Mouse (Mus musculus): ENCODE results near the gene Abhd8.

Gene Abhd8

DNA sequence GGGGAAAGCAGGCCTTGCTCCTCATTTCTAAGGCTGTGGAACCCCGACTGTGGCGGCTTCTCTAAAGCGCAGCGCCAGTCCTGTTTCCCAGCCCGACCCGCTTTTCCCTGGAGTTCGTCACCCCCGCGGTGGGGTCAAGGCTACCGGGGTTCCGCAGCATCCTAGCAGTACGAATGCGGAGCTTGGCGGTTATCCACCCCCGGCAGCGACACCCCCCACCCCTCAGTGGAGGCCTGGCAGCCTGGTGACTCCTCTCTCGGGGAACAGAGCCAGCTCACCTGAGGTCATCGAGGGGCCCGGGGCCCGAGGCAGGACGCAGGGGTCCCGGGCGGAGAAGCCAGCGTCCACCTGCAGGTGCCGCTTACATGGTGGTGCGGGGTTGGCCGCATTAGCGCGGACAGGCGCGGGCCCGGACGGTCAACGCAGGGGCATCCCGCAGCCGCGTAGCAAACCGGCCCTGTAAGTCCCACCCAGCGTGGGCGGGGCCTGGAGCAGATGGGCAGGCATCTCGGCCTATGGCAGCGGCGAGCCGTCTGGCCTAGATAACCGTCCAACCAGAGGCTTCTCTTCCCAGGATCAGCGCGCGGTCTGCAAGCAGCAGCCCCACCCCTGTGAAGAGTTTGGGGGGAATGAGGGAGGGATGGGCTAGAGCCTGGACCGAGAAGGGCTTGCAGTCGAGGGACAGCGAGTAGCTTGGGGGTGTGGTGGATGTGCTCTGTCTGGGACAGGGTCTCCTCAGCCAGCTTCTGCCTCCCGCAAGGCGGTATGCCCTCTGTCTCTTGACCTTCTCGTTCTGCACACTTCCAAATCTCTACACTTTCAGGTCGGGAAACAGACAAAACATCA, at the start of gene Abhd8:
Gene Abhd8, minus strand, starts transcription at position 468 of the 846 bp plus-strand sequence.
- DNase-seq = peak; percentile 99

GRCm38 (mm10) chr8:71511644-71512043, 48.2 kb upstream of the Abhd8 start, which contains the start of gene Plvap:
Gene Plvap (minus strand): TSS chr8:71511752.
- DNase-seq = no peak

GRCm38 (mm10) chr8:71509316-71509715, 45.9 kb upstream of the Abhd8 start:
- no peak for DNase-seq

GRCm38 (mm10) chr8:71507589-71508104, 44.2 kb upstream of the Abhd8 start:
- peak; percentile 78 for DNase-seq

DNA sequence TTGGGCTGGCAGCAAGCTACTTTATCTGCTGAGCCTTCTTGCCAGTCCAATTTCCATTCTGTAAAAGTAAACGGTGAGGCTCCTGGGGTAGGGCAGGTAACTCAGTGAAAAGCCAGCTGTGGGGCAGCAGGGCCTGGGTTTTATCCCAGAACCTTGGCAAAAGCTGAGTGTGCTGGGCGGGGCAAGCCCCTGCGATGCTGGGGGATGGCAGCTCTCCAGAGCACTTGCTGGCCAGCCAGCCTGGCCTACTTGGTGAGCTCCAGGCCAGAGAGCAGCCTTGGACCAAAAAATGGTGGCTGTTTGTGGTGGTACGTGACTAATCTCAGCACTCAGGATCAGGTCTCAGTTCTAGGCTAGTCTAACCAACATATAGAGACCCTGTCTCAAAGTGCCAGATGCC, 42.5 kb upstream of the Abhd8 start:
- peak; percentile 67 for DNase-seq

DNA sequence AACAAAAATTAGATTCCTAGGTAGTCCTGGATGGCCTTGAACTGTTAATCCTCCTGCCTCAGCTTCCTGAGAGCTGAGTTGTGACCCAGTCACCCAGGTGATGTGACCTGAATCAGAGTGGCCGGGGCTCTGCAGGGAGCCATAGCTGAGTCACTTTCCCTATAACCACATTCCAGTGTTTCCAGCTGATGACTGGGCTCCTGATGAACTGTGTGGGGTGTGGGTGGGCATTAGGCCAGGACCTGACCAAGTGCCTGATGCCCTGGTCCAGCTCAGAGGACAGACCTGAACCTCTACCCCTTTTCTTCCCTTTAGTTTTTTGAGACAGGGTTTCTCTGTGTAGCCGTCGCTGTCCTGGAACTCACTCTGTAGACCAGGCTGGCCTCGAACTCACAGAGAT, 41.9 kb upstream of the Abhd8 start:
- DNase-seq = no peak

- DNase-seq = no peak
Observed at GRCm38 (mm10) chr8:71504349-71504748, 40.9 kb upstream of the Abhd8 start.

DNA sequence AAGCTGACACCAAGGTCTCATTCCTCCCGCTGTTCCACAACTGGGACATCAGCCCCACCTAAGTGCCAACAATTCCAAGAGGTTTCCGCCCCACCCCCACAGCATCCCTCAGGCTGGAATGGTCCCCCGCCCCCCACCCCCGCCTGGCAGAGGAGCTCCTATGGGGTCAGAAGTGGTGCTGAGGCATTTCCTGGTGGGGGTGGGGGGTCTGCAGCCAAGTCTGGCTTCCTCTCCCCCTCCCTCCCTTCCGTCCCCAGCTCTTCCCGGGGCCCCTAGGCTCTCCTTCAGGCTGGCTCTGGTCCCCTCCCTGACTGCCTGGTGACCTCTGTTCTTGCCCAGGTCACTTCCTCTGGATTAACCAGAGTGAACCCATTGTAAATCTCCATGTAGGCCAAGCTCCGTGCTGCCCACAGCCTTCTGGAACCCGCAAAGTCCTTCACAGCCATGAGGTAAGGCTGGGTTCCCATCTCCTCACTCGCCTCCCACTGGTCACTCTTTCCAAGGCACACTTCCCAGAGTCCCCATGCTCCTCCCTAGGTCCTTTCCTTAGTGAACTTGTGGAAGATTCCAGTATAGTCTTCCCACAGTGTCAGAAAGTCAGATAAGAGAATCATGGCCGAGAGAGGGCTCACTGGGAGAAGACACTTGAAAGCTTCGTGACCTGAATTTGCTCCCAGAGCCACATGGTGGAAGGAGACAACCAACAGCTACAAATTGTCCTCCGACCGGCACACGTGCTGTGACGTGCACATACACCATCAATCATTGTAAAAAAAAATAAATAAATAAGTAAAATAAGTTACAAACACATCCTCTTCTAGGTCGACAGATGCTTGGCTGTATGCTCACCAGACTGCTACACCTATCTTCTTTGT, 35.6 kb upstream of the Abhd8 start:
- DNase-seq = no peak

DNA sequence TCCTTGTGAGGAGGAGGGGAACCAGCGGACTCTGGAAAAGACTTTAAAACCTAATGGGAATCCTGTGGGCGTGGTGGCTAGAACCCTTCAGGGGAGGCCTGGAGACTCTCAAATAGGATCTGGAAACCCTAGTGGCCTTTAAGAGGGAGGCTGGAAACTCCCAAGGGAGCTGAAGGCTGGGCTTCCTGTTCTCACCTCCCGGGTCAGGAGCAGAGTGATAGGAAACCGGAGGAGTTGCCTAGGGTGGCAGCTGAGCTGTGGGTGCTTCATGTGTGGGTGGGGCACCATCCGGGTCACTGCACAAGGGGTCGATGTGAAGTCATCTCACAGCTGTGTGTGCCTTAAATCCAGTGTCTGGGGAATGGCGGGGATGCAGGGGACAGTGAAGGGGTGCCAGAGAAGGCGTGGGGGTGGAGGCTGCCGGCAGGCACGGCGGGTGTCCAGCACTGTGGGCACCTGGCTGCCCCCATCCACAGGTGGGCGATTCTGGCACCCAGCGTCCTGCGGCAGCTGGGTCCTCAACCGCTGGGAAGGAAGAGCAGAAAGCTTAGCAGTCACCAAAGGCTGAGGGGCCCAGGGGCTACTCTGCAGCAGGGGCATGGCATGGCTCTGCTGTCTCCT, 34.5 kb upstream of the Abhd8 start:
- DNase-seq = no peak

- no peak for DNase-seq
Observed at GRCm38 (mm10) chr8:71497077-71497645, 33.7 kb upstream of the Abhd8 start.

DNA sequence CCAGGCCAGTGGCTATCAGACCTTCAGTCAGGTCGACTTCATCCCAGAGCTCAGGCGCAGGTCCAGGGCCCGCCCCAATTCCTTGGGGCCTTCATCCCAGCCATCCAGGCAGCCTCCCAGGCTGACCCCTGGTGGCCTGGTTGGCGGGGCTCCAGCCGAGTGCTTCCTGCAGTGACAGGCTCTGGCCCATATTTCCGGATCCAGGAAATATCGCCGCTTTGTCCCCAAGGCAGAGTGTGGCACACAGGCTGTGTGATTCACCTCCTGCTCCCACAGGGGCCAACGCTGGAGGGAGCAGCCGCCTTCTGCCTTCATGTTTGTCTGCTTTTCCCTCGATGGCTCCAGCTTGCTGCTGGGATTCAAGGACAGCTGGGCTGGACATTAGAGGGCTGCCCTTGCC, 33.0 kb upstream of the Abhd8 start:
- DNase-seq = peak; percentile 73

DNA sequence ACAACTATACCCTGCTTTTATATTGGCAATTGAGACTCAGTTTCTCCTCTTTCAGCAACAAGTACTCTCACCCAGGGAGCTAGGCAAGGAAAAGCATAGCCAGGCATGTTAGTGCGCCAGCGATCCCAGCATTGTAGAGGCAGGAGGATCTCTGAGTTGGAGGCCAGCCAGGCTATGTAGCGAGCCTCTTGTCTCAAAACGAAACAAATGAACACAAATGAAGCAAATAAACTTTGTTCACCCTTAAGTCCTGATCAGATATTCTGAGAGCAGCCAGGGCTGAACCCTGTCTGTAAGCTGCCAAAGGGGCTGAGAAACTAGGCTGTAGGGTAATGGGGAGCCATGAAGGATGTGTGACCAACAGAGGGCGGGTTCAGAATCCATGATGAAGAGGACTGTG, 32.4 kb upstream of the Abhd8 start:
- peak; percentile 35 for DNase-seq

DNA sequence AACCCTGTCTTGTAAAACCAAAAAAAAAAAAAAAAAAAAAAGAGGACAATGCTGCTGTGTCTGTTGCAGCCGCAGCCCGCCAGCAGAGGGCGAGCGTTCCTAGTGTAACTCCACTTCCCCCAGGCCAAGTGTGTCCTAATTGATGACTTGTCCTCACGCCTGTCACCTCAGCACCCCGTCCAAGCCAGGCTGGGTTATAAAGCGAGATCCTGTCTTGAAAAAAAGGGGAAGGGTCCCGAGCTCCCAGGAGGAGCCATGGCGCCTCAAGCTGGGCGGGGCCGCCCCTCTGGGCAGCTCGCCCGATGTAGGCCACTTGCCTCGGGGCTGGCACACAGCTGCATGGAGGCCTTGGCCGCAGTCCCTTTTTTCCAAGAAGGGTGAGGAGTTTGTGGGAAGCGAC, 31.6 kb upstream of the Abhd8 start:
- peak; percentile 85 for DNase-seq

- DNase-seq = peak; percentile 86
Observed at GRCm38 (mm10) chr8:71488454-71488853, 25.0 kb upstream of the Abhd8 start.

DNA sequence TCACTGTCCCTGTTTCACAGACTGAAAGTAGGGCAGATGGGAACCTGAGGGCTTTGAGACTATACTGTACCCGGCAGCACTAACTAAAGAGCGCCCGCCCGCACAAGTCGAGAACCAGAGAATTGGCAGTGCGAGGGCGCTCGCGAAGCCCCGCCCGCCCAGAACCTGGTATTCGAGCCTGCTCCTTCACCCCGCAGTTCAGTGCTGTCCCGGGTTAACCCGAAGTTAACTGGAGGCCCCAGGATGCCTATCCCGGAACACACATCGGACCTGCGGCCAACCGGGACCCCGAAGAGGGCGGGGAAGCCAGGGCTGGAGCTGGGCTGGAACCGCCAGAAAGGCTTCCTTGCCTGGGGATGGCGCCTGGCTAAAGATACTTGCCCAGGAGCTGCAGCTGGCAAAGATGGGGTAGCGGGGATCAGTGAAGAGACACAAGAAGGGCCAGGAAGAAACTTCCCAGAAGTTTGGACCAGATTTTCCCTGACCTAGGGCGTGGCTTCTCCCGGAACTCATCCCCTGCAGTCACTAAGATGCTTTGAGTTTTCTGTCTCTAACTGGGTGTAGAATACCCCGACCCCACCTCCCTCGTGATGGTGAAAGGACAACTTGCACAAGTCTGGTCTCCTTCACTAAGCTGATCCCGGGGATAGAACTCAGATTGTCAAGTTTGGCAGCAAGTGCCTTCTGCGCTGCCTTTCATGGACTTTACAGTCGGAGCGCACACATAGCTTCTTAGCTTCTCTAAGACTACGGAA, 24.4 kb upstream of the Abhd8 start, which contains the start of gene Gtpbp3:
Gene Gtpbp3, plus strand, starts transcription at position 413 of the 755 bp plus-strand sequence.
- peak; percentile 71 for DNase-seq

- DNase-seq = no peak
Observed at GRCm38 (mm10) chr8:71486136-71486529, 22.7 kb upstream of the Abhd8 start.

DNA sequence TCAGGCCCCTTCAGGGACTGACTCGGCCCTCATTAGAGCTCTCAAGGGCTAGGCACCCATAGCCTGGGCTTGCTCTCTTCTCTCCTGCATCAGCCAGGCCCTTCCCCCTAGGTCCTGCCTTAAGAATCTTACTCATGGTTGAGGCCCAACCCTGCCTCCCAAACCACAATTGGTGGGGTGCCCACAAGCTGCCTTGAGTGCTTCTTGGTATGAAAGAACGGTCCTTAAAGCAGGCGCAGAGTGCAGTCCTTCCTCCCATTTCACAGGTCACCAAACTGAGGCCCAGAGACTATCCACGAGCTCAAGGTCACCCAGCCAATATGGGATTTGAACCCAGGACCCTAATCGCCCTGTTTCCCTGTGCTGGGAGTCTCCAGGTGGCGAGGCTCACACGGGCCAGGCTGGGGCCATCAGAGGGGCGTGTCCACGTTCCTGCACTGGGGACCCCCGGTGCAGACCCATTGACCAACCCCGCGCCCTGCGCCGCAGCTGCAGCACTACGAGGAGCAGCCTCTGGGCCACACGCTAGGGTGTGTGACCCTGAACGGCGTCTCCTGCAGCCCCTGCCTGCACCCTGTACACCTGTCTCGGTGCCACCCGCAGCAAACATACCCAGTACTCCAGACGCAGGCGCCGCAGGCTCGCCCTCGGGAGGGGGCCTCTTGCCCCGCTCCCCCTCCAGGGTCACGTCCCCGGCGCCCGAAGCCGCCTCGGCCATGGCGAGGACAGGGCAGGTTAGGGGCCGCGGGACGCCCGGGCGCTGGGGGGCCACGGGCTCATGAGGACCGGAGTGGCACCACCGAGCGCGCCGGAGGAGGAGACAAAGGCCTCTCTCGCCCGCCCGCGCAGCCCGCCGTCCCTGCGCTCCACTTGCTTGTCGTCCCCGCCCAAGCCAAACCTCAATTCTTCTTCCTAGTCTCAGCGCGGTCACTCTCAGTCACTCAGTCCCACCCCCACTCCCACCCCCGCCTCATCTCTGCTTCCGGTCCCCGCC, 22.0 kb upstream of the Abhd8 start, which contains the start of gene Ano8:
Gene Ano8, minus strand, starts transcription at position 822 of the 994 bp plus-strand sequence.
- peak; percentile 84 for DNase-seq

DNA sequence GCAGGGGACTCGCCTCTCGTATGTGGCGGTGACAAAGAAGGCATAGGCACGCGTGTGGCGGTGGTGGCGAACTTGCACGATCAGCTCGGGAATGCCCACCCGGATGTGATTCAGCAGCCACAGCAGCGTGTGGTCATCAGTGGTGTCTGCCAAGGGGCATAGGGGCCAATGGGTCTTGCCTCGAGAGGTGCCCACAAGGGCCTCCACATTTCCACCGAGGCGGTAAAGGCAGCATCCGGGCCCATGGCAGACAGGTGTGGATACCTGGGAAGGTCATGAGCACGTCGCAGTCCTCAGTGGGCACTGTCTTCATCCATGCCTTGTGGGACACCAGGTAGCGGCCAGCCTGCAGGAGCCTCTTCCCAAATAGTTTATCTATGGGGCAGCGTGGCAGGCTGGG, 21.3 kb upstream of the Abhd8 start:
- no peak for DNase-seq

DNA sequence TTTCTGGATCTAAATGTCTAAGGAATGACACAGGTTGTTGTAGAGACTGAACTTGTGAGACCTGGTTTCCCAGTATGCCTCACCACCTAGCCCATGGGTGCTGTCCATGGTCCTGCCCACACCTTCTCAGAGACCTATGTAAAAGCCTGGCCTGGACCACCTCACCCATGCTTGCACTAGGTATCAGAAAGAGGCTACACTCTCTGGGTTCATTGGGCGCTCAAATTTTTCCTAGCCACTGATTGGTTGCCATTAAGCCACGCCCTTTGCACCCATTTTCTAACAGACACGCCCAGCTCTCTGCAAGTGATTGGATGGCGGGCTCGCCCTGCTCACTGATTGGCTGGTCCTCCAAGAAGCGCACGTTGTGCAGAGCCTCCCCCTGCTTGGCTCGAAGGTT, 20.5 kb upstream of the Abhd8 start:
- DNase-seq = no peak

- no peak for DNase-seq
Observed at GRCm38 (mm10) chr8:71478943-71479342, 15.5 kb upstream of the Abhd8 start.

Measured in cerebellum, adult 8-10 months (tissue).